Mouse (Mus musculus) liver, adult 2 months (tissue): Measurements from ENCODE around the gene Fgl2. TPM values are rescaled to one million over a fixed set of nuclear protein-coding genes. Genes with fewer than 3 reads are reported as not detected.
A peak's percentile ranks its signal among the peaks of the same experiment; 100 is the strongest.

Source experiments
- DNase-seq: peaks from one replicate; pipeline ENCODE4 v3.0.0-alpha.2; 2011; ENCODE audit warnings: low read depth, low spot score; ENCODE audit errors: extremely low read depth
- H3K27ac ChIP-seq: fragments of 200-500 bp; replicated peaks from 2 replicates; pipeline ENCODE4 v1.5.1; 2012; ENCODE audit warnings: low read depth, mild to moderate bottlenecking, control low read depth, inconsistent platforms, low read length; ENCODE audit not compliant: insufficient read depth
- H3K27me3 ChIP-seq: fragments of 200-500 bp; 2 replicates; pipeline ENCODE4 v1.6.1; 2012; ENCODE audit warnings: mild to moderate bottlenecking, moderate library complexity, low read length, inconsistent platforms; ENCODE audit not compliant: control insufficient read depth, insufficient read depth
- H3K36me3 ChIP-seq: fragments of 200-500 bp; 2 replicates; pipeline ENCODE4 v1.6.1; 2012; ENCODE audit warnings: low read length, inconsistent platforms; ENCODE audit not compliant: control insufficient read depth, insufficient read depth
- H3K4me1 ChIP-seq: fragments of 200-500 bp; 2 replicates; pipeline ENCODE4 v1.6.1; 2011; ENCODE audit warnings: low read length; ENCODE audit not compliant: control insufficient read depth, insufficient read depth
- H3K4me3 ChIP-seq: fragments of 200-500 bp; 2 replicates; pipeline ENCODE4 v1.5.1; 2011; ENCODE audit warnings: low read depth, mild to moderate bottlenecking, control low read depth, low read length, moderate library complexity; ENCODE audit not compliant: insufficient read depth
- H3K79me2 ChIP-seq: fragments of 200-500 bp; 2 replicates; pipeline ENCODE4 v1.6.1; 2012; ENCODE audit warnings: inconsistent platforms, mild to moderate bottlenecking, low read length, moderate library complexity; ENCODE audit not compliant: control insufficient read depth, insufficient read depth
- H3K9ac ChIP-seq: fragments of 200-500 bp; 2 replicates; pipeline ENCODE4 v1.6.1; 2012; ENCODE audit warnings: low read depth, mild to moderate bottlenecking, control low read depth, inconsistent platforms, low read length
- CTCF ChIP-seq: fragments of 200-500 bp; IDR thresholded peaks from 2 replicates; pipeline ENCODE4 v1.5.1; 2011; ENCODE audit warnings: low read depth, low read length, control low read depth
- POLR2A ChIP-seq: fragments of 200-500 bp; IDR thresholded peaks from 2 replicates; pipeline ENCODE4 v1.6.1; 2011; ENCODE audit warnings: low read length, control low read depth; ENCODE audit not compliant: insufficient read depth; ENCODE audit errors: extremely low read depth
- WGBS: fragments of 180-500 bp; shearing (Covaris S2); methylation state at CpG from one replicate; pipeline ENCODE4 v1.1.7; 2018; 5-methylcytosine and 5-hydroxymethylcytosine counted together
- polyA plus RNA-seq: library from polyadenylated mRNA; depleted of rRNA; stranded (reverse); fragments of >200 nt; gene quantifications from 2 replicates; pipeline ENCODE4 v1.2.3, GENCODE M21; 2012; rRNA removed
- total RNA-seq: library from RNA; depleted of rRNA; stranded (reverse); fragments of >200 nt; gene quantifications from 2 replicates; pipeline ENCODE4 v1.2.3, GENCODE M21; 2014; rRNA removed

Gene Fgl2
- total RNA-seq (4.5 and 4.8 TPM in 2 replicates), polyA plus RNA-seq (0.50 and 1.3 TPM in 2 replicates)

- Histone ChIP-seq H3K27ac (no peak within 1 kb of the TSS), H3K36me3 (no peaks in the 10 kb centered on the region), H3K4me3 (peak within 1 kb of the TSS; percentile 58), H3K79me2 (no peaks in the 10 kb centered on the region), H3K27me3 (0 out of 2 replicates have a peak, but pooled peaks cover 2% of the 10 kb centered on the region), H3K9ac (peak within 1 kb of the TSS; percentile 63), H3K4me1 (no peaks in the 10 kb centered on the region)
- TF ChIP-seq CTCF (no peak), POLR2A (0 out of 2 replicates have a peak, but pooled peaks have one; percentile 25)
- WGBS, result 7% methylated on average over 31 of the region's 31 CpGs
- no peak for DNase-seq
Observed at GRCm38 (mm10) chr5:21372493-21373179, at the start of gene Fgl2. Gene Fgl2 (plus strand): TSS chr5:21372642.

- no peak overlapping the region for H3K9ac ChIP-seq
- H3K4me1 ChIP-seq, result no peaks in the 10 kb centered on the region
- 21% methylated on average over 1 of the region's 1 CpGs for WGBS
- no peaks in the 10 kb centered on the region for H3K27me3 ChIP-seq
- H3K36me3 ChIP-seq, result no peaks in the 10 kb centered on the region
- TF ChIP-seq POLR2A (no peak), CTCF (peak; percentile 76)
- H3K79me2 ChIP-seq, result no peaks in the 10 kb centered on the region
- peak; percentile 18 for DNase-seq
- H3K4me3 ChIP-seq, result no peak overlapping the region
- H3K27ac ChIP-seq, result no peak overlapping the region
Observed at GRCm38 (mm10) chr5:21326494-21326893, 45.9 kb upstream of the Fgl2 start.

- Histone ChIP-seq H3K27ac (no peak overlapping the region), H3K9ac (no peak overlapping the region), H3K79me2 (no peaks in the 10 kb centered on the region), H3K36me3 (no peaks in the 10 kb centered on the region), H3K4me1 (no peaks in the 10 kb centered on the region; the same call in 1 of the 2 replicates), H3K4me3 (no peak overlapping the region), H3K27me3 (no peaks in the 10 kb centered on the region)
- WGBS, result 68% methylated on average over 1 of the region's 1 CpGs
- DNase-seq, result no peak
- no peak for TF ChIP-seq CTCF
- TF ChIP-seq POLR2A, result no peak
Observed at GRCm38 (mm10) chr5:21328560-21328959, 43.9 kb upstream of the Fgl2 start.

GRCm38 (mm10) chr5:21329672-21330665, 42.5 kb upstream of the Fgl2 start:
- Histone ChIP-seq H3K27ac (no peak overlapping the region), H3K36me3 (no peaks in the 10 kb centered on the region), H3K4me3 (no peak overlapping the region), H3K4me1 (no peaks in the 10 kb centered on the region; the same call in 1 of the 2 replicates), H3K9ac (no peak overlapping the region), H3K79me2 (no peaks in the 10 kb centered on the region), H3K27me3 (no peaks in the 10 kb centered on the region)
- DNase-seq, result no peak
- TF ChIP-seq POLR2A, result no peak
- no peak for TF ChIP-seq CTCF
- 76% methylated on average over 11 of the region's 11 CpGs for WGBS

- Histone ChIP-seq H3K4me1 (no peaks in the 10 kb centered on the region; the same call in 1 of the 2 replicates), H3K27me3 (no peaks in the 10 kb centered on the region), H3K79me2 (no peaks in the 10 kb centered on the region), H3K36me3 (no peaks in the 10 kb centered on the region), H3K4me3 (no peak overlapping the region), H3K9ac (no peak overlapping the region), H3K27ac (no peak overlapping the region)
- TF ChIP-seq POLR2A (no peak), CTCF (no peak)
- no peak for DNase-seq
- 29% methylated on average over 5 of the region's 5 CpGs for WGBS
Observed at GRCm38 (mm10) chr5:21331656-21332055, 40.8 kb upstream of the Fgl2 start.
